Mouse (Mus musculus) kidney, postnatal 0 days (tissue): ENCODE results near the gene Aoah. TPM values are rescaled to one million over a fixed set of nuclear protein-coding genes. Genes with fewer than 3 reads are reported as not detected.
A peak's percentile ranks its signal among the peaks of the same experiment; 100 is the strongest.

Source experiments
- ATAC-seq: fragments of 200-750 bp; cut with Nextera tagmentation; replicated peaks from 2 replicates; pipeline ENCODE4 v1.8.0; 2017; ENCODE audit warnings: low read depth, moderate number of reproducible peaks, moderate TSS enrichment, moderate library complexity; ENCODE audit not compliant: low FRiP score
- DNase-seq: peaks from one replicate; pipeline ENCODE4 v3.0.0-alpha.2; 2016; ENCODE audit warnings: low spot score
- H3K27ac ChIP-seq: fragments of 300-500 bp; sonication (generic); 2 replicates; pipeline ENCODE4 v1.5.1; 2014; ENCODE audit warnings: mild to moderate bottlenecking
- H3K27me3 ChIP-seq: fragments of 300-500 bp; sonication (generic); 2 replicates; pipeline ENCODE4 v1.6.1; 2014; ENCODE audit warnings: low read length, mixed read lengths; ENCODE audit not compliant: insufficient read depth
- H3K36me3 ChIP-seq: fragments of 300-500 bp; sonication (generic); 2 replicates; pipeline ENCODE4 v1.6.1; 2014; ENCODE audit warnings: low read length, mixed read lengths; ENCODE audit not compliant: insufficient read depth
- H3K4me1 ChIP-seq: fragments of 300-500 bp; sonication (generic); replicated peaks from 2 replicates; pipeline ENCODE4 v1.6.1; 2014; ENCODE audit warnings: antibody characterized with exemption, low read length, mixed read lengths; ENCODE audit not compliant: insufficient read depth
- H3K4me2 ChIP-seq: fragments of 300-500 bp; sonication (generic); 2 replicates; pipeline ENCODE4 v1.6.1; 2014; ENCODE audit warnings: mild to moderate bottlenecking, low read length, moderate library complexity, mixed read lengths
- H3K4me3 ChIP-seq: fragments of 300-500 bp; sonication (generic); replicated peaks from 2 replicates; pipeline ENCODE4 v1.5.1; 2014; ENCODE audit warnings: low read depth, low read length
- H3K9ac ChIP-seq: fragments of 300-500 bp; sonication (generic); 2 replicates; pipeline ENCODE4 v1.6.1; 2014; ENCODE audit warnings: low read depth, low read length
- H3K9me3 ChIP-seq: fragments of 300-500 bp; sonication (generic); replicated peaks from 2 replicates; pipeline ENCODE4 v1.6.1; 2016; ENCODE audit warnings: low read length, inconsistent platforms, mixed read lengths
- CTCF ChIP-seq: IDR thresholded peaks from 2 replicates; pipeline ENCODE4 v1.5.1; 2016; ENCODE audit warnings: antibody characterized with exemption, low read depth, mild to moderate bottlenecking, moderate library complexity
- WGBS: fragments of 180-500 bp; shearing (Covaris S2); extraction: QIAGEN DNeasy Blood & Tissue Kit; methylation state at CpG from one replicate; pipeline ENCODE4 v1.1.7; 2014; 5-methylcytosine and 5-hydroxymethylcytosine counted together
- polyA plus RNA-seq: library from polyadenylated mRNA; unstranded; fragments of >200 nt; fragmentation: Nextera tagmentation; extraction: Ambion mirVana; gene quantifications from 2 replicates; pipeline ENCODE4 v1.2.1, GENCODE M21; 2015

Aoah gene
- polyA plus RNA-seq, 1 experiment from 2014 or later = 4.2 TPM

DNA sequence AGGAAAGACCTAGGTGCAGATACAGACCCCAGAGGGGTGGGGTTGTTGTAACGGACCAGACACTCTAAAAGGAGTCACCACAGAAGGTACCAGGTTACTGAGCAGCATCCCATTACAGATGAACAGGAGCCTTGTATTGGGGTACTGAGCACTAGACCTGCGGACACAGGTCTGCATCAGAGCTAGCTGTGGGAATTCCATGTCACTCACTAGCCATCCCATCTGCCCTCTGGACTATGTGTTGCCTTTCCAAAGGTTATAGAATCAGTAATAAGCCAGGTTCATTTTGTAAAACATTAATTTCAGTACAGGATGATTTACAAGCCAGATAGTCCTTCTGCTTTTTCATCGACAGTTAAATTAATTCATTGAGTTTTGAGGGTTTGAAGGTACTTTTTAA is 2.7 kb downstream of the Aoah start:
- no peak overlapping the region for H3K9ac ChIP-seq
- H3K4me3 ChIP-seq = no peak overlapping the region
- ATAC-seq (no peak; the same call in 1 of the 2 replicates), DNase-seq (no peak)
- TF ChIP-seq CTCF = no peak
- H3K27me3 ChIP-seq = no peaks in the 10 kb centered on the region
- H3K27ac ChIP-seq = no peak overlapping the region
- WGBS = 83% methylated on average over 3 of the region's 3 CpGs
- H3K36me3 ChIP-seq = no peaks in the 10 kb centered on the region
- H3K4me1 ChIP-seq = no peaks in the 10 kb centered on the region; the same call in 1 of the 2 replicates
- H3K4me2 ChIP-seq = no peak overlapping the region
- no peaks in the 10 kb centered on the region for H3K9me3 ChIP-seq

DNA sequence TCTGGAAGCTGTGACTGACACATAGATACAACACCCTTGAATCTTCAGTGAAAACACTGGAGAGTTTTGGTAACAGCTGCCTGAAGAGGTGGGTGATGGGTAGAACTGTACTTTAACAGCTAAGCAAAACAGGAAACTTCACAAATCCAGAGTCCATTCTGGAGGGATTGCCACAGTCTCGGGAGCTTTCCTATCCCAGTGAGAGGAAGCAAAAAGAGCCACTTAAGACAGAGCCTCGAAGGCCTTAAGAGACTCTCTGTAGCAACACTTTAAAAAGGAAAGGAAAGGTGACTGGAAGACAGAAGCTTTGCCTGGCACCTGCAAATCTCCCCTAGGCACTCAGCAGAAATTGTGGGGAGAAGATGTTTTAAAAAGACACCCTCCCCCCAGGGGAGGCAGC is 4.6 kb downstream of the Aoah start:
- Histone ChIP-seq H3K4me2 (no peak overlapping the region), H3K4me1 (no peaks in the 10 kb centered on the region; the same call in 1 of the 2 replicates), H3K9ac (no peak overlapping the region), H3K9me3 (no peaks in the 10 kb centered on the region), H3K36me3 (no peaks in the 10 kb centered on the region), H3K27me3 (no peaks in the 10 kb centered on the region), H3K4me3 (no peak overlapping the region), H3K27ac (no peak overlapping the region)
- TF ChIP-seq CTCF = no peak
- ATAC-seq = no peak
- WGBS = 51% methylated on average over 2 of the region's 2 CpGs
- no peak for DNase-seq

DNA sequence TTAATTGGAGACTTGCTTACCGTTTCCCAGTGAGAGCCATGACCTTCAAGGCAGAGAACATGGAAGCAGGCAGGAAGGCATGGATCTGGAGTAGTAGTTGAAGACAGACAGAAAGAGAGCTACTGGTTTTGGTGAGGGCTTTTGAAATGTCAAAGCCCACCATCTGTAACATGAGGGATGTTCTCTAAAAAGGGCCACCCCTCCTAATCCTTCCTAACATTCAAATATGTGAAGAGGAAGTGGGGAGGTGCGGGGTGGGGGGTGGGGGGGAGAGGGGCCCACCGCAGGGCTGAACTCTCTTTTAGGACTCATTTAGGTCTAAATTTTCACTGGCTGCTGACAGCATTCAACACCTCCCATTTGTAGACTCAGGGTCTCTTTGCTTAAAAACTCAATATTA is 5.9 kb downstream of the Aoah start:
- no peaks in the 10 kb centered on the region; the same call in 1 of the 2 replicates for H3K4me1 ChIP-seq
- TF ChIP-seq CTCF = no peak
- H3K9me3 ChIP-seq = no peaks in the 10 kb centered on the region
- H3K9ac ChIP-seq = no peak overlapping the region
- no peak overlapping the region for H3K4me3 ChIP-seq
- no peak overlapping the region for H3K4me2 ChIP-seq
- no peaks in the 10 kb centered on the region for H3K27me3 ChIP-seq
- peak; percentile 10 for DNase-seq
- WGBS = 60% methylated on average over 3 of the region's 3 CpGs
- no peaks in the 10 kb centered on the region for H3K36me3 ChIP-seq
- no peak for ATAC-seq
- no peak overlapping the region for H3K27ac ChIP-seq

DNA sequence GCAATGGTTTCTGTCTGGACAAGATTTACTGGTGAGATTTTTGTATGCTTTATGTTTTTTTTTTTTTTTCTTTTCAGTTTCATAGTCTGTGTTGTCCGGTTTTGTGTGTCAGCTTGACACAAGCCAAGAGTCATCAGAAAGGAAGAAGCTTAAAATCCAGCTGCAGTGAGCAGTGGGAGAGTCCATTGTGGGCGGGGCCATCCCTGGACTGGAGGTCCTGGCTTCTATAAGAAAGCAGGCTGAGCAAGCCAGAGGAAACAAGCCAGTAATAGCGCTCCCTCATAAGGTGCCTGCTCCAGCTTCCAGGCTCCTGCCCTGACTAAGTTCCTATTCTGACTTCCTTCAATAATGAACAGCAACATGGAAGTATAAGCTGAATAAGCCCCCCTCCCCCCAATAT is 6.7 kb downstream of the Aoah start:
- no peak overlapping the region for H3K4me3 ChIP-seq
- H3K9ac ChIP-seq = no peak overlapping the region
- DNase-seq = peak; percentile 72
- no peaks in the 10 kb centered on the region; the same call in 1 of the 2 replicates for H3K4me1 ChIP-seq
- TF ChIP-seq CTCF = no peak
- no peak overlapping the region for H3K4me2 ChIP-seq
- WGBS = 39% methylated on average over 3 of the region's 3 CpGs
- H3K9me3 ChIP-seq = no peaks in the 10 kb centered on the region
- H3K27me3 ChIP-seq = no peaks in the 10 kb centered on the region
- no peaks in the 10 kb centered on the region for H3K36me3 ChIP-seq
- H3K27ac ChIP-seq = no peak overlapping the region
- no peak for ATAC-seq

- Histone ChIP-seq H3K9me3 (no peaks in the 10 kb centered on the region), H3K36me3 (no peaks in the 10 kb centered on the region), H3K4me1 (no peaks in the 10 kb centered on the region), H3K27me3 (no peaks in the 10 kb centered on the region), H3K4me3 (no peak overlapping the region), H3K27ac (no peak overlapping the region), H3K9ac (no peak overlapping the region), H3K4me2 (no peak overlapping the region)
- no peak for TF ChIP-seq CTCF
- WGBS = 58% methylated on average over 3 of the region's 3 CpGs
- ATAC-seq (no peak), DNase-seq (no peak)
Observed at GRCm38 (mm10) chr13:20811782-20812406, 18.0 kb downstream of the Aoah start.

DNA sequence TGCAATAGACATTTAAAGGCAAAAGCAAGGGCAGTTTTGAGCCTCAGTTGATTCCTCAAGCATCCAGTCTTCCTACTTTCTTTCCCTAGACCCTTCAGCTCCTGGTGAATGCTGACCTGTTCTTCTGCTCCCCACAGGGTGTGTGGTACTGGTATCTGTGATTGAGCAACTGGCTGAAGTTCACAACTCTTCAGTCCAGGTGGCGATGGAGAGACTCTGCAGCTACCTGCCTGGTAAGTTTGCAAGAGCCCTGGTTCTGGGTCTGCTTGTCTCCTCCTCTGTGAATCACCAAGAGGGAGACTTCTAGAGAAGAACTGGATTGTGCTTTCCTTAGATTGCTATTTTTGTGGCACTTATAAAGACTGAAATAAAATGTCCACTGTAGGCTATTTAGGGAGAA is 22.5 kb downstream of the Aoah start:
- no peak for ATAC-seq
- no peak for DNase-seq
- Histone ChIP-seq H3K27ac (no peak overlapping the region), H3K9ac (no peak overlapping the region), H3K4me1 (no peaks in the 10 kb centered on the region), H3K4me3 (no peak overlapping the region), H3K27me3 (no peaks in the 10 kb centered on the region), H3K9me3 (no peaks in the 10 kb centered on the region), H3K36me3 (no peaks in the 10 kb centered on the region), H3K4me2 (no peak overlapping the region)
- WGBS = 83% methylated on average over 1 of the region's 1 CpGs
- no peak; the same call in 1 of the 2 replicates for TF ChIP-seq CTCF
